Mouse (Mus musculus) ovary, postnatal 14 days (tissue): ENCODE measurements at regions not wholly inside any gene's neighbourhood (a gene's known extent, or its start where the extent isn't known, plus 50 kb on each side); places are given as distances from the start of the nearest gene placed in this dataset.

Experiments
- DNase-seq: peaks from one replicate; pipeline ENCODE4 v3.0.0; 2022; ENCODE audit warnings: low spot score

GRCm38 (mm10) chr2:148107607-148108115 lies 60.9 kb upstream of the Foxa2 start:
- no peak for DNase-seq

GRCm38 (mm10) chr2:148110149-148110548 lies 63.4 kb upstream of the Foxa2 start:
- DNase-seq: no peak

GRCm38 (mm10) chr2:148111889-148112288 lies 65.1 kb upstream of the Foxa2 start:
- no peak for DNase-seq

- no peak for DNase-seq
Observed at GRCm38 (mm10) chr2:148113184-148113583, 66.4 kb upstream of the Foxa2 start.

- DNase-seq: no peak
Observed at GRCm38 (mm10) chr2:148114600-148114999, 67.8 kb upstream of the Foxa2 start.

GRCm38 (mm10) chr2:148116033-148116790 lies 69.4 kb upstream of the Foxa2 start:
- DNase-seq: no peak

- no peak for DNase-seq
Observed at GRCm38 (mm10) chr2:148117420-148117819, 70.7 kb upstream of the Foxa2 start.

- DNase-seq: peak; percentile 52
Observed at GRCm38 (mm10) chr2:148121885-148122876, 75.4 kb upstream of the Foxa2 start.

- DNase-seq: no peak
Observed at GRCm38 (mm10) chr2:148123780-148124179, 77.0 kb upstream of the Foxa2 start.

- DNase-seq: no peak
Observed at GRCm38 (mm10) chr2:148133811-148134210, 87.0 kb upstream of the Foxa2 start.

- DNase-seq: no peak
Observed at GRCm38 (mm10) chr2:148141936-148142335, 95.2 kb upstream of the Foxa2 start.

GRCm38 (mm10) chr2:148144816-148145215 lies 98.0 kb upstream of the Foxa2 start:
- DNase-seq: no peak

- no peak for DNase-seq
Observed at GRCm38 (mm10) chr2:148148272-148148671, 101.5 kb upstream of the Foxa2 start.

- no peak for DNase-seq
Observed at GRCm38 (mm10) chr2:148149426-148149825, 102.7 kb upstream of the Foxa2 start.

GRCm38 (mm10) chr2:148153513-148154271 lies 106.9 kb upstream of the Foxa2 start:
- no peak for DNase-seq

- DNase-seq: no peak
Observed at GRCm38 (mm10) chr2:148156122-148156521, 109.4 kb upstream of the Foxa2 start.

- DNase-seq: peak; percentile 6
Observed at GRCm38 (mm10) chr2:148159028-148159600, 112.3 kb upstream of the Foxa2 start.

GRCm38 (mm10) chr2:148160997-148161396 lies 114.2 kb upstream of the Foxa2 start:
- DNase-seq: no peak

- no peak for DNase-seq
Observed at GRCm38 (mm10) chr2:148161966-148162365, 115.2 kb upstream of the Foxa2 start.

- DNase-seq: no peak
Observed at GRCm38 (mm10) chr2:148162562-148162961, 115.8 kb upstream of the Foxa2 start.

- no peak for DNase-seq
Observed at GRCm38 (mm10) chr2:148171113-148171512, 124.3 kb upstream of the Foxa2 start.

- DNase-seq: no peak
Observed at GRCm38 (mm10) chr2:148171699-148172098, 124.9 kb upstream of the Foxa2 start.
